Mouse (Mus musculus): Measurements from ENCODE around the gene Zfp872. TPM values are rescaled to one million over a fixed set of nuclear protein-coding genes. Genes with fewer than 3 reads are reported as not detected.

Zfp872 gene
- polyA plus RNA-seq, 1 experiment, result 0.12 TPM

GRCm38 (mm10) chr9:22155614-22156013 is 32.3 kb upstream of the Zfp872 start:
- H3K4me1 ChIP-seq (ENCODE audit: control insufficient read depth, insufficient read depth, low read length), result peaks cover 8% of the 10 kb centered on the region
- H3K4me3 ChIP-seq (replicated peaks; ENCODE audit: extremely low read depth, low read depth, low read length), result peak overlapping the region; percentile 50
- no peak for TF ChIP-seq POLR2A (IDR thresholded peaks at IDR 0.05; ENCODE audit: borderline replicate concordance, extremely low read depth, low read depth, low read length)
- TF ChIP-seq CTCF (IDR thresholded peaks at IDR 0.05; ENCODE audit: insufficient read depth, low read length), result peak; percentile 58
- 14% methylated on average over 10 of the region's 10 CpGs for WGBS
- peak; percentile 63 for DNase-seq

DNA sequence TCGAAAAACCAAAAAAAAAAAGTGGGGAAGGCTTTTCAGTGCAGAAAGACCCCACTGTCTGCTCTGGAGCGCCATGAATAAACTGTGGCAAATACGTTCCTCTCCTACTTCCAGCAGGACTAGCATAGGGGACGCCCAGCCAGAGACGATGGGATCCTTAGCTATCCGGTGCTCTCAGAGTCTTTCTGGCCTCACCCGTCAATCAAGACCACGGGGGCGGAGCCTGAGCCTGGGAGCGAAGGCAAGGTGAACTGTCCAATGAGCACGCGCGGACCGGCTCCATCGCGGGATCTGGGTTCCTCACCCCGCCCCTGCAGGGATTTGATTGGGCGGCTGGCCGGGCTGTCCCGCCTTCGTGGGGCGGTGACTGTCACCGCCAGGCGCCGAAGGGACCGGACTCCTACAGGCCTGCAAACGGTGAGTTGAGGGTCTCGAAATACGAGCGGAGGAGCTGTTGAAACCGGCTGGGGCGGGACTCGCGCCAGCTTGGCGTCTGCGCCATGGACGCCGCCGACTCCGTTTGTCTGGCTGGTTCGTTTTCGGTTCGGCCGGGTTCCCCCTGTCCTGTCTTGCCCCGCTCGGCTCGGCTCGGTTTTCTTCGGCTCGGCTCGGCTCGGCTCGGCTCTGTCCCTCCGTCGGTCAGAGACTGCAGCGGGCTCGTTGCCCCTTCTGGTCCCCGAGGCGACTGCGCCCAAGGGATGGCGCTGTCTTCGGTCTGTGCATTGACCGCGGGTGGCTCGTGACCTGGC is 31.2 kb upstream of the Zfp872 start, which contains the start of gene Pigyl:
Pigyl (plus strand) TSS at position 350 of the 749 bp plus-strand sequence.
- H3K4me3 ChIP-seq (replicated peaks; ENCODE audit: extremely low read depth, low read depth, low read length), result peak within 1 kb of the TSS; percentile 75
- TF ChIP-seq CTCF (IDR thresholded peaks at IDR 0.05; ENCODE audit: insufficient read depth, low read length), result no peak
- peak; percentile 90 for TF ChIP-seq POLR2A (IDR thresholded peaks at IDR 0.05; ENCODE audit: borderline replicate concordance, extremely low read depth, low read depth, low read length)
- H3K4me1 ChIP-seq (ENCODE audit: control insufficient read depth, insufficient read depth, low read length), result peaks cover 8% of the 10 kb centered on the region
- under 1% methylated on average over 65 of the region's 65 CpGs for WGBS
- DNase-seq, result peak; percentile 98

GRCm38 (mm10) chr9:22157516-22158265 is 30.2 kb upstream of the Zfp872 start:
- peaks cover 8% of the 10 kb centered on the region for H3K4me1 ChIP-seq (ENCODE audit: control insufficient read depth, insufficient read depth, low read length)
- no peak for TF ChIP-seq POLR2A (IDR thresholded peaks at IDR 0.05; ENCODE audit: borderline replicate concordance, extremely low read depth, low read depth, low read length)
- TF ChIP-seq CTCF (IDR thresholded peaks at IDR 0.05; ENCODE audit: insufficient read depth, low read length), result no peak
- peak overlapping the region; percentile 32 for H3K4me3 ChIP-seq (replicated peaks; ENCODE audit: extremely low read depth, low read depth, low read length)
- WGBS, result 71% methylated on average over 34 of the region's 34 CpGs
- DNase-seq, result no peak

- DNase-seq, result no peak
- WGBS, result 47% methylated on average over 6 of the region's 6 CpGs
- Histone ChIP-seq H3K4me1 (ENCODE audit: control insufficient read depth, insufficient read depth, low read length) (peaks cover 3% of the 10 kb centered on the region; the same call in 1 of the 2 replicates), H3K4me3 (replicated peaks; ENCODE audit: extremely low read depth, low read depth, low read length) (no peak overlapping the region)
- TF ChIP-seq POLR2A (IDR thresholded peaks at IDR 0.05; ENCODE audit: borderline replicate concordance, extremely low read depth, low read depth, low read length) (no peak), CTCF (IDR thresholded peaks at IDR 0.05; ENCODE audit: insufficient read depth, low read length) (no peak)
Measured at GRCm38 (mm10) chr9:22161299-22161698, 26.6 kb upstream of the Zfp872 start.

DNA sequence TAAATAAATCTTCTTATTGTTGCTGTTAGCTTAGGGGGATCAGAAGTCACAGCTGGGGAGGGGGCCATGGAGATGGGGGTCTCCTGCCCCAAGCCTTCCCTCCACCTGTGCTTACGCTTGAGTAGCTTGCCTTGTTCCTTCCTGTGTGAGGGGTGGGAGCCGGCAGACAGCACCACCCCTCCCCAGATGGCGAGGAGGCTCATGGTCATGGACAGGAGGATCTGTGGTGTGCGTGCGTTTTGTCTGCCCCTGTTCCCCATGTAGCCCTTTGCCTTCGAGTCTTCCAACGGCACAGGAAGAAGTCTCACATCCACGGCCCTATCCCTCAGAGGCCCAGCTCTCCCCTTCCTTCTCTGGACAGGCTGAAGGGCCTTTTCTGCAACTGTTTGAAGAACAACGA is 25.6 kb upstream of the Zfp872 start:
- 67% methylated on average over 9 of the region's 9 CpGs for WGBS
- Histone ChIP-seq H3K4me3 (replicated peaks; ENCODE audit: extremely low read depth, low read depth, low read length) (no peak overlapping the region), H3K4me1 (ENCODE audit: control insufficient read depth, insufficient read depth, low read length) (peaks cover 3% of the 10 kb centered on the region; the same call in 1 of the 2 replicates)
- TF ChIP-seq CTCF (IDR thresholded peaks at IDR 0.05; ENCODE audit: insufficient read depth, low read length) (no peak), POLR2A (IDR thresholded peaks at IDR 0.05; ENCODE audit: borderline replicate concordance, extremely low read depth, low read depth, low read length) (no peak)
- DNase-seq, result no peak

GRCm38 (mm10) chr9:22162912-22163311 is 25.0 kb upstream of the Zfp872 start:
- TF ChIP-seq POLR2A (IDR thresholded peaks at IDR 0.05; ENCODE audit: borderline replicate concordance, extremely low read depth, low read depth, low read length) (no peak), CTCF (IDR thresholded peaks at IDR 0.05; ENCODE audit: insufficient read depth, low read length) (no peak)
- WGBS, result 89% methylated on average over 7 of the region's 7 CpGs
- DNase-seq, result no peak

GRCm38 (mm10) chr9:22164711-22165668 is 22.9 kb upstream of the Zfp872 start:
- TF ChIP-seq CTCF (IDR thresholded peaks at IDR 0.05; ENCODE audit: insufficient read depth, low read length) (no peak), POLR2A (IDR thresholded peaks at IDR 0.05; ENCODE audit: borderline replicate concordance, extremely low read depth, low read depth, low read length) (no peak; the same call in 1 of the 2 replicates)
- Histone ChIP-seq H3K4me3 (replicated peaks; ENCODE audit: extremely low read depth, low read depth, low read length) (peak overlapping the region; percentile 47), H3K4me1 (ENCODE audit: control insufficient read depth, insufficient read depth, low read length) (no peaks in the 10 kb centered on the region)
- DNase-seq, result peak; percentile 30
- WGBS, result 4% methylated on average over 54 of the region's 54 CpGs

More at GRCm38 (mm10) chr9:22162912-22163311, 25.0 kb upstream of the Zfp872 start:
- Histone ChIP-seq H3K4me1 (ENCODE audit: control insufficient read depth, insufficient read depth, low read length) (no peaks in the 10 kb centered on the region), H3K4me3 (replicated peaks; ENCODE audit: extremely low read depth, low read depth, low read length) (no peak overlapping the region)

- Histone ChIP-seq H3K4me1 (ENCODE audit: control insufficient read depth, insufficient read depth, low read length) (no peaks in the 10 kb centered on the region), H3K4me3 (replicated peaks; ENCODE audit: extremely low read depth, low read depth, low read length) (no peak overlapping the region)
- TF ChIP-seq CTCF (IDR thresholded peaks at IDR 0.05; ENCODE audit: insufficient read depth, low read length) (no peak), POLR2A (IDR thresholded peaks at IDR 0.05; ENCODE audit: borderline replicate concordance, extremely low read depth, low read depth, low read length) (no peak)
- DNase-seq, result no peak
- WGBS, result 53% methylated on average over 6 of the region's 6 CpGs
Measured at GRCm38 (mm10) chr9:22165964-22166363, 21.9 kb upstream of the Zfp872 start.

GRCm38 (mm10) chr9:22166686-22167085 is 21.2 kb upstream of the Zfp872 start:
- TF ChIP-seq CTCF (IDR thresholded peaks at IDR 0.05; ENCODE audit: insufficient read depth, low read length) (no peak), POLR2A (IDR thresholded peaks at IDR 0.05; ENCODE audit: borderline replicate concordance, extremely low read depth, low read depth, low read length) (no peak)
- 89% methylated on average over 10 of the region's 10 CpGs for WGBS
- DNase-seq, result no peak
- Histone ChIP-seq H3K4me1 (ENCODE audit: control insufficient read depth, insufficient read depth, low read length) (no peaks in the 10 kb centered on the region), H3K4me3 (replicated peaks; ENCODE audit: extremely low read depth, low read depth, low read length) (no peak overlapping the region)
